Mouse (Mus musculus) heart, postnatal 0 days (tissue): ENCODE data around the gene Mtmr12. TPM values are rescaled to one million over a fixed set of nuclear protein-coding genes. Genes with fewer than 3 reads are reported as not detected.
A peak's percentile ranks its signal among the peaks of the same experiment; 100 is the strongest.

ENCODE experiments used
- ATAC-seq: fragments of 200-750 bp; cut with Nextera tagmentation; 2 replicates; pipeline ENCODE4 v1.8.0; 2017; ENCODE audit warnings: low read depth, moderate number of reproducible peaks, moderate library complexity; ENCODE audit not compliant: insufficient read depth
- DNase-seq: peaks from one replicate; pipeline ENCODE4 v3.0.0-alpha.2; 2016; ENCODE audit warnings: low spot score
- H3K27ac ChIP-seq: fragments of 300-500 bp; sonication (generic); 2 replicates; pipeline ENCODE4 v1.5.1; 2014; ENCODE audit warnings: low read depth, mild to moderate bottlenecking
- H3K27me3 ChIP-seq: fragments of 300-500 bp; sonication (generic); 2 replicates; pipeline ENCODE4 v1.6.1; 2014; ENCODE audit warnings: low read length, mixed read lengths; ENCODE audit not compliant: control insufficient read depth, insufficient read depth
- H3K36me3 ChIP-seq: fragments of 300-500 bp; sonication (generic); replicated peaks from 2 replicates; pipeline ENCODE4 v1.6.1; 2014; ENCODE audit warnings: low read length, mixed read lengths; ENCODE audit not compliant: control insufficient read depth, insufficient read depth
- H3K4me1 ChIP-seq: fragments of 300-500 bp; sonication (generic); 2 replicates; pipeline ENCODE4 v1.6.1; 2014; ENCODE audit warnings: antibody characterized with exemption; ENCODE audit not compliant: control insufficient read depth, insufficient read depth
- H3K4me2 ChIP-seq: fragments of 300-500 bp; sonication (generic); 2 replicates; pipeline ENCODE4 v1.6.1; 2014; ENCODE audit warnings: low read depth, mild to moderate bottlenecking, low read length, moderate library complexity
- H3K4me3 ChIP-seq: fragments of 300-500 bp; sonication (generic); 2 replicates; pipeline ENCODE4 v1.5.1; 2014; ENCODE audit warnings: low read depth, low read length
- H3K9ac ChIP-seq: fragments of 300-500 bp; sonication (generic); replicated peaks from 2 replicates; pipeline ENCODE4 v1.6.1; 2014; ENCODE audit warnings: low read depth, low read length, mixed read lengths
- H3K9me3 ChIP-seq: fragments of 300-500 bp; sonication (generic); replicated peaks from 2 replicates; pipeline ENCODE4 v1.6.1; 2016; ENCODE audit warnings: low read length; ENCODE audit not compliant: control insufficient read depth
- CTCF ChIP-seq: IDR thresholded peaks from 2 replicates; pipeline ENCODE4 v1.5.1; 2016; ENCODE audit warnings: antibody characterized with exemption, control low read depth, low read depth
- WGBS: fragments of 180-500 bp; shearing (Covaris S2); extraction: QIAGEN DNeasy Blood & Tissue Kit; methylation state at CpG from one replicate; pipeline ENCODE4 v1.1.7; 2014; 5-methylcytosine and 5-hydroxymethylcytosine counted together
- microRNA counts: library from miRNA; unstranded; fragments of <30 nt; microRNA quantifications from one replicate; lab custom pipeline; 2015
- microRNA-seq: library from miRNA; unstranded; fragments of <30 nt; microRNA quantifications from one replicate; pipeline ENCODE4, GENCODE M21; 2016
- polyA plus RNA-seq: library from polyadenylated mRNA; unstranded; fragments of >200 nt; fragmentation: Nextera tagmentation; extraction: Ambion mirVana; gene quantifications from 2 replicates; pipeline ENCODE4 v1.2.1, GENCODE M21; 2015
- total RNA-seq: library from RNA; depleted of rRNA; stranded (reverse); fragments of >200 nt; gene quantifications from 2 replicates; pipeline ENCODE4 v1.2.3, GENCODE M21; 2014; ENCODE audit warnings: low replicate concordance; rRNA removed

Mtmr12 gene
- total and polyA plus RNA-seq, 2 experiments from 2014 or later = 5.4 to 9.8 TPM

DNA sequence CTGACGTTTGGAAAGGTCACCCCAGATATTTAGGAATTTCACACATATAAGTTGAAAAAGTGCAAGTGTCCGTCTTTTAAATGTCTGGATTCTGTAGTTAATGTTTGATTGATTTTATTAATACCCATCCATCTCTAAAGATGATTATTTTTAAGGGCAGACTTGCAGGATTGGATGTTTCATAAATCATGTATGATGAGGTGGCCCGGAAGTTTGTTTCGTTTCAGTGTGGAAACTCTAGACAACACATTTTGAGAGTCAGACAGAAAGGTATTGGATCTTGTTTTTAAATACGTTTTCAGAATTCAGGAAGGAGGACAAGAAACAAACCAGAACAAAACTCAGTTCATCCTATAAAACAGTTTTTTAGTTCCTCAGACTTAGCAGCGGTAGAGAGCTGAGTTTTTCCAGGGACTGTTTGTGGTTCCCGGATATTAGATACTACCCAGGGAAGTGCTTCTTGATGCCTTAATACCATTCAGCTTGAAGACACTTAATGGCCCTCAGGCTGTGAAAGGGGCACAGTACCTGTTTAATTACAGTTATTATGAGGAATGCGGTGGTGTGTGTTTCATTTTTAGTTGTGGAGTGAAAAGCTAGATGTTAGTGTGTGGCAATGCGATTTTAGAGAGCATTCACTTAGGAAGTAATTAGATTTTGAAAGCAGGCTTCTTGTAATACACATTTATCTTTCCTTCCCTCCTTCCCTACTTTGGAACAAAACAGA is 118.0 kb downstream of the Mtmr12 start:
- DNase-seq = no peak
- Histone ChIP-seq H3K36me3 (peaks cover 4% of the 10 kb centered on the region; the same call in 1 of the 2 replicates), H3K4me1 (peaks cover 22% of the 10 kb centered on the region; the same call in 1 of the 2 replicates), H3K27ac (peak overlapping the region; percentile 94), H3K9ac (peak overlapping the region; percentile 97), H3K9me3 (no peaks in the 10 kb centered on the region), H3K4me2 (peak overlapping the region; percentile 76), H3K4me3 (peak overlapping the region; percentile 90), H3K27me3 (no peaks in the 10 kb centered on the region)
- no peak for TF ChIP-seq CTCF
- ATAC-seq = no peak
- WGBS = 6% methylated on average over 9 of the region's 9 CpGs

MicroRNAs within 50 kb of the gene (microRNA counts, 519-probe panel; counts per million panel counts)
- microRNA mmu-miR-1898 (lab: Ali Mortazavi, UCI) = not detected

Small RNAs within 50 kb of the gene (microRNA-seq; reads per million reads assigned to microRNA genes)
- not detected for gene Mir1898

Other genes starting within 250 kb of the Mtmr12 start
- gene Sub1, start 208.0 kb upstream of the Mtmr12 start, total RNA-seq = 46.1 and 77.8 TPM in 2 replicates
- 483 and 491 TPM in 2 replicates for gene Sub1, start 208.0 kb upstream of the Mtmr12 start, polyA plus RNA-seq
- gene Zfr, start 87.2 kb upstream of the Mtmr12 start, total RNA-seq = 119 and 198 TPM in 2 replicates
- 74.3 and 79.9 TPM in 2 replicates for gene Zfr, start 87.2 kb upstream of the Mtmr12 start, polyA plus RNA-seq
- 135 and 215 TPM in 2 replicates for gene Golph3, start 116.4 kb downstream of the Mtmr12 start, total RNA-seq
- 51.1 and 55.3 TPM in 2 replicates for gene Golph3, start 116.4 kb downstream of the Mtmr12 start, polyA plus RNA-seq
- gene 1810049J17Rik, start 116.9 kb downstream of the Mtmr12 start, total RNA-seq = not detected in 2 replicates
- 0.44 and 1.1 TPM in 2 replicates for gene 1810049J17Rik, start 116.9 kb downstream of the Mtmr12 start, polyA plus RNA-seq